Mouse (Mus musculus) effector memory CD4-positive, alpha-beta T cell, adult 7 months (primary cell): ENCODE measurements around the gene Cfd. TPM values are rescaled to one million over a fixed set of nuclear protein-coding genes. Genes with fewer than 3 reads are reported as not detected.

Source experiments
- polyA plus RNA-seq: library from polyadenylated mRNA; unstranded; fragments of 100-300 nt; shearing (Covaris generic); gene quantifications from one replicate; pipeline ENCODE4 v1.2.1, GENCODE M21; 2017

Gene Cfd
- polyA plus RNA-seq: not detected

DNA sequence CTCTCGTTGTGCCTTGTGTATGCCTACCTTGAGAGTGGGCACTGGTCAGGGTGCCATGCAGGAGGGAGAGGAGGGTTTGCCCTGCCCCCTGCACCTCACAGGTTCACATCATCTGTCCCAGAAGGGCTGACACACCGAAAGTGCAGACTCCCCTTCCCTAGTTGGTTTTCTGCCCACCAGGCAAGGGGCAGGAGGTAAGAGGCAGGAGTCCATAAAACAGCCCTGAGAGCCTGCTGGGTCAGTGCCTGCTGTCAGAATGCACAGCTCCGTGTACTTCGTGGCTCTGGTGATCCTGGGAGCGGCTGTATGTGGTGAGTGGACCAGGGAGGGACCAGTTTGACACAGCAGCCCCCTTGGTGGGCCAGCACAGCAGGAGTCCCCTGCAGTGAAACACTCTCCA, at the start of gene Cfd:
Cfd (plus strand) TSS at position 184 of the 400 bp plus-strand sequence.

DNA sequence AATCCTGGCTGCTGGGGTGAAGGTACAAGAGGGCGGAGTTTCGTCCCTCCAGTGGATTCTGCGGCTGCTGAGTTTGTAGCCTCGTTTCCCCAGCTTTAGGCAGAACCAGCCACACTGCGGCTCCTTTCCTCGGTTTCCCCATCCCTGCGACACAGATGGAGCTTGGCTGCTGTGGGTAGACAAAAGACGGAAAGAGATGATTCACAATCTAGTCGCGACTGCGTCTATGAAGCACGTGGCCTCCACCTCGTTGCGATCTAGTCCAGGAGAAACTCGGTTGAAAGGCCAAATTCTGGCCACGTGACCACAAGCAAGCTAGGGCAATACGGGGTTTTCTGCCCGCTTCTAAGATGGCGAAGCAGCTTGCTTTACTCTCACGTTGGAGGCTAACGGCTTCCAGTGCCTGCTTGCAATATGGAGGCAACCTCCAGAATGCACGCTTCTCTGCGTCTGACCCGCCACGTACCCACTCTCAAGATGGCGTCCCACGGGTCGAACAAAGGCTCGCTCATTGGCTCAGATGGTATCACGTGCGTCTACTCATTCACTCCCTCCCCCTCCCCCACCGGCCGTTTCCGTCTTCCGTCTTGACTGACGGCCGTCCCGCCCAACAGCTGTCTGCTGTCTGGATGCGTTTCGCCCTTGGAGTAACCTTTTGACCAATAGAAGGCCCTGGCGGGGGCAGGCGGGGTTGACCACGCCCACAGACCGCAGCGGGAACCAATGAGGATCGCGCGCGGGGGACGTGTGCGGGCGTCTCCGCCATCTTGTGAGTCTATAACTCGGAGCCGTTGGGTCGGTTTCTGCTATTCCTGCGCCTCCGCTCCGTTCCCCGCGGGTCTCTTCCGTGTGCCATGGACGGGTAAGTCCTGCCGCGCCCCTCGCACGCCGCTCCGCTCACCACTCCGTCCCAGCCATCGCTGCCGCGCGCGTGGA, 36.5 kb upstream of the Cfd start, which contains the start of gene Ptbp1:
Ptbp1 (plus strand) TSS at position 568 of the 936 bp plus-strand sequence.

DNA sequence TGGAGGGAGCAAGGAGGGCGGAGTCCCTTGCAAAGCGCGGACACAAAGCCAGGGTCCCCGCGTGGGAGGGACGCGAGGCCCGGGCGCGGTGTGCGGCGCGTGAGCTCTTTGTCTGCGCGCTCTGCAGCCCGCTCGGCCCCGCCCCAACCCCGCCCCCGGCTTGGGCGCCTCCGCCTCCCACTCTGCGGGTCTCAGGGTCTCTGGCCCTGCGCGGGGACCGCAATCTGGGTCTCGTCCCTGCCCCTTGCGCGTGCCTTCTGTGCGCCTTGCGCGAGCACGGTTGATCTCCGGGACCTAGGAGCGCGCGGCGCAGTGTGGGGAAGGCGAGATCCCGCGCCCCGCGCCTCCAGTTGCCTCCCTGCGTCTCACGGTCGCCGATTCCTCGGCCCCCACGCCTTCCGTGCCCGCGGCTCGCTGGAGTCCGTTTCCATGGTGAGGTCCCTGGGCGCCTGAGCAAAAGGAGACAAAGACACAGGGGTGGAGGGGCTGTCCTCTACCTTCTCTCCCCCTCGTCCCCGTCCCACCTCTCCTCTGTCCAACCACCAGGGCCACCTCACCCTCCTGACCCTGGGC, 16.3 kb upstream of the Cfd start, which contains the start of the genes Prtn3 and Plppr3:
Prtn3 (plus strand) TSS at position 187 of the 573 bp plus-strand sequence.
Plppr3 (minus strand) TSS at position 345 of the 573 bp plus-strand sequence.

DNA sequence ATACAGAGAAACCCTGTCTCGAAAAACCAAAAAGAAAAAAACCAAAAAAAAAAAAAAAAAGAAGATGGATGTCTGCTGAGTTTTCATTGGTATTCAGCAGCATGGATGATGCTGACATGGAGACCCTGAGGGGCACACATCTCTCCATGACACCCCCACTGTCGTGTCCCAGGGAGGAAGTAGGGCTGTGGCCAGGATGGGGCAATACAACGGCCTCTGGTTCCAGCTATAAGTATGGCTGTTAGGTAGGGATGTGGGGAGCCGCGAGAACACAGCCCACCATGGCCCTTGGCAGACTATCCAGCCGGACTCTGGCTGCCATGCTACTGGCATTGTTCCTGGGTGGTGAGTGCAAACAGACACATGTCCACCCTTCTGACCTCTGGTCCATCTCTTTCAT, 4.6 kb upstream of the Cfd start, which contains the start of gene Elane:
Elane (plus strand) TSS at position 194 of the 400 bp plus-strand sequence.

DNA sequence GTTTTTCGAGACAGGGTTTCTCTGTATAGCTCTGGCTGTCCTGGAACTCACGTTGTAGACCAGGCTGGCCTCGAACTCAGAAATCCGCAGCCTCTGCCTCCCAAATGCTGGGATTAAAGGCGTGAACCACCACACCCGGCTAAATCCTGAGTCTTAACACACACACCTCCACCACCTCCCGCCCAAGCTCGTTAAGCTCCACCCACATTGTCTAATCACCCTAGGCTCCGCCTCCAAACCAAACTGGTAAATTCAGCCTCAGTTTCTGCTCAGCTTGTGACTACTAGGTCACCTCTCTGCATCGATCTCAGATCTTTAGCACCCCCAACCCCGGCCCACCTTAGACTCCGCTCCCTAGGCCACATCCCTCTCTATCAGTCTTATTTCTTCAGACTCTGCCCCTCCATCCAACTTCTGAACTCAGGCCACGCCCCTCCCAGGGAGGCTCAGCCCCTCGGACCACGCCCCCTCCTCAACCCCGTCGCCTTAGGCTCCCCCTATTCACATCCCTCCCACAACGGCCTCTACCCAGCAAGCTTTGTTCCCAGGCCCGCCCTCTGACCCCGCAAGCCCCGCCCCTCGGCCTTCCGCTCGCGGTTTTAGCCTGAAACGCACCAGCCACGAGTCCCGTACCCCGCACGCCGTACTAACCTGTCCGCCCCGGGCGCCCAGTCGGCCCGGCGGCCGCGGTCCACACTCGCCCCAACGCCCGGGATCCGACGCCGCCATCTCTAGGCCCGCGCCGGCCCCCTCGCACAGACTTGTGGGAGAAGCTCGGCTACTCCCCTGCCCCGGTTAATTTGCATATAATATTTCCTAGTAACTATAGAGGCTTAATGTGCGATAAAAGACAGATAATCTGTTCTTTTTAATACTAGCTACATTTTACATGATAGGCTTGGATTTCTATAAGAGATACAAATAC, 17.8 kb downstream of the Cfd start, which contains the start of gene Med16:
Med16 (minus strand) TSS at position 757 of the 925 bp plus-strand sequence.

DNA sequence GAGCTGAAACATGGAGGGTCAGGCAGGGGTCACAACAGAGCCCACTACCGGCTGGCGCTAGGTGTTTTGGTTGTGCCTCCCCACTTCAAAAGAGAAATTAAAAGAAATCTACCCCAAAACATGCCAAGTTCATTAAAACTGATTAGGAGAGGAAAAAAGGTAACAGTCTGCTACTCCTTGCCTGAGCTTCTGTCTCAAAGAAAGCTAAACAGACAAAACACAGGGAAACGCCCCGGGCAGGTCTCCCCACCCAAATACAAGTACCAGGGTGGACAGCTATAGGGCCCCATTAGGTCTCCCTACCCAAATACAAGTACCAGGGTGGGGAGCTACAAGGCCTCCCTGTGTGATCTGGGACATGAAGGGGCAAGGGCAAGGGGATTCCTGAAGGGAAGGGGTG, 19.9 kb downstream of the Cfd start, which contains the start of gene Gm26602:
Gm26602 (plus strand) TSS at position 301 of the 400 bp plus-strand sequence.

DNA sequence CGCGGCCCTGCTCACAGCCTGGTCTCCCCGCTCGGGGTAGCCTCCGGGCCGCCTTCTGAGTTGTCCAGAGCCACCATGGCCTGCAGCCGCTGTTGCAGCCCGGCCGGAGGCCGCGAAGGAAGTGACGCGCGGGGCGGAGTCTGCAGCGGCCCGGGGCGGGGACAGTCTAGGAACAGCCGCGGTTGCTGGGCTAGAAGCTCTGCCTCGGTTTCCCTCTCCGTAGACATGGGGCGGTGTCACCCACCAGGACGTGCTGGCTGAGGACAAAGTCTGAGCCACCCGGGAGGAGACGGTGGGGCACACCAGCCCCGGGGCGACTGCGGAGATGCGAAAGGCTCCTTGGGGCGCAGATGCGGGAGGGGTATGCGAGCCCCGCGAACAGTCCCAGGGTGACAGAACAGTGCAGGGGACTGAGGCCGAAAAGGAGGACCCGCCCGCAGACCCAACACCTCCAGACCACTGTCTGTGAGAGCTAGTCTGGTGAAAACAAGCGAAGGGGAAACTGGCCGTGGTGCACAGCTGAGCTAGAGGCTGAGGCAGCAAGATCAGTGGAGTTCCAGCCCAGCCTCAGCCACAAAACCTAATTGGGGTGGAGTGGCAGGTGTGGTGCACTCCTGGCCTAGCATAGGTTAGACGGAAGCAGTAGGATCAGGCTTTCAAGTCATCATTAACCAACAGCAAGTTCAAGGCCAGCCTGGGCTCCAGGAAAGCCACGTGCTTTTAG, 26.3 kb downstream of the Cfd start, which contains the start of gene Kiss1r:
Kiss1r (plus strand) TSS at position 164 of the 724 bp plus-strand sequence.

GRCm38 (mm10) chr10:79920958-79921535, 30.4 kb downstream of the Cfd start, which contains the start of gene R3hdm4:
TSS of gene R3hdm4 (minus strand) at chr10:79921208.

DNA sequence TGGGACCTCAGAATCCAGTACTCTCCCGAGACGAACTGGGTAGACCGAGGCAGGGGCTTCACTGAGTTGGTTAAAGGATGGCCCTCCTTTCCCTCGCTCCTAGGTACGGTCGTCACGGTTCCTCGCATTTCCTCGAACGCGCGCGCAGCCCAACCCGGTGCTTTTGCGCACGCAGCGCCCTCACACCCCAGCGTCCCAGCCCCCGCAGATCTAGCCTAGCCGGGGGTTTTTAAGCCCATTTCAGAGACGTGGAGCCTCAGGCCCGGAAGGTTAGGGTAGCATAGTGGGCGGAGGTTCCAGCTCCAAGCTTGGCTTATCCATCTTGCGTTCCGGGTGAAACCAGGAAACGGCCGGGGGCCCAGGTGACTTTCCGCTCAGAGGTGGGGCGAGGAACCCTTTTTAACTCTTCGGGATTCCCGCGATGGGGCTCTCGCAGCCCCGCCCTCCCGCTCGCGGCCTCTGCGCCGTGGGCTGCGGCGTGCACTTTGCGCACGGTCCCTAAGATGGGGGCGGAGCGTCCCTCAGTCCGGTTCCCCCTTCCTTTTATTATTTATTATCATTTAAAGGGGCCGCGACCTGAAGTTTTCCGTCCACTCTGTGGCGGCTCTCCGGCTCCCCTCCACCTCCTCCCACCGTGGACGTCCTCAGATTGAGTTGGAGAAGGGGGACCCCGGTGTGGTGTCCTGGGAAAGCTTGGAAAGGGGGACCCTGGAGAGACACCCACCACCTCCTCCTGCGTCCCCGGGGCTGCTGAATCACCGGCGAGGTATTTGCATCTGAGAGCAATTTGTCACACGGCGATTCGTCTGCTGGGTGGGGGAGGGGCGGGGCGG, 36.1 kb downstream of the Cfd start, which contains the start of gene Arid3a:
Arid3a (plus strand) TSS at position 553 of the 833 bp plus-strand sequence.

Other genes starting within 250 kb of the Cfd start
- not detected for gene Odf3l2, start 245.1 kb upstream of the Cfd start, polyA plus RNA-seq
- 0.54 TPM for gene Madcam1, start 226.3 kb upstream of the Cfd start, polyA plus RNA-seq
- gene Tpgs1, start 221.5 kb upstream of the Cfd start, polyA plus RNA-seq: 26.2 TPM
- gene Cdc34, start 208.7 kb upstream of the Cfd start, polyA plus RNA-seq: 78.4 TPM
- gene Gzmm, start 201.8 kb upstream of the Cfd start, polyA plus RNA-seq: 8.2 TPM
- 207 TPM for gene Bsg, start 186.4 kb upstream of the Cfd start, polyA plus RNA-seq
- gene Hcn2, start 174.2 kb upstream of the Cfd start, polyA plus RNA-seq: not detected
- gene Polrmt, start 144.3 kb upstream of the Cfd start, polyA plus RNA-seq: 31.9 TPM
- gene Fgf22, start 135.8 kb upstream of the Cfd start, polyA plus RNA-seq: not detected
- 41.8 TPM for gene Rnf126, start 123.9 kb upstream of the Cfd start, polyA plus RNA-seq
- not detected for gene Fstl3, start 113.6 kb upstream of the Cfd start, polyA plus RNA-seq
- gene Prss57, start 99.9 kb upstream of the Cfd start, polyA plus RNA-seq: 0.17 TPM
- 4.5 TPM for gene Palm, start 97.3 kb upstream of the Cfd start, polyA plus RNA-seq
- gene Misp, start 69.9 kb upstream of the Cfd start, polyA plus RNA-seq: 0.44 TPM
- 478 TPM for gene Ptbp1, start 36.4 kb upstream of the Cfd start, polyA plus RNA-seq
- not detected for gene Prtn3, start 16.4 kb upstream of the Cfd start, polyA plus RNA-seq
- gene Plppr3, start 16.2 kb upstream of the Cfd start, polyA plus RNA-seq: 6.8 TPM
- not detected for gene Elane, start 4.6 kb upstream of the Cfd start, polyA plus RNA-seq
- gene Med16, start 18.1 kb downstream of the Cfd start, polyA plus RNA-seq: 27.3 TPM
- 19.6 TPM for gene Gm26602, start 20.0 kb downstream of the Cfd start, polyA plus RNA-seq
- 0.26 TPM for gene Kiss1r, start 26.1 kb downstream of the Cfd start, polyA plus RNA-seq
- gene R3hdm4, start 30.4 kb downstream of the Cfd start, polyA plus RNA-seq: 117 TPM
- gene Arid3a, start 36.2 kb downstream of the Cfd start, polyA plus RNA-seq: 9.7 TPM
- gene Wdr18, start 69.3 kb downstream of the Cfd start, polyA plus RNA-seq: 74.2 TPM
- 0.49 TPM for gene Grin3b, start 79.9 kb downstream of the Cfd start, polyA plus RNA-seq
- gene Tmem259, start 93.5 kb downstream of the Cfd start, polyA plus RNA-seq: 26.7 TPM
- gene Cnn2, start 97.7 kb downstream of the Cfd start, polyA plus RNA-seq: 580 TPM
- gene Abca7, start 105.6 kb downstream of the Cfd start, polyA plus RNA-seq: 42.6 TPM
- gene Arhgap45, start 125.8 kb downstream of the Cfd start, polyA plus RNA-seq: 732 TPM
- gene Polr2e, start 148.9 kb downstream of the Cfd start, polyA plus RNA-seq: 104 TPM
- 296 TPM for gene Gpx4, start 156.3 kb downstream of the Cfd start, polyA plus RNA-seq
- 60.3 TPM for gene Sbno2, start 214.7 kb downstream of the Cfd start, polyA plus RNA-seq
- 31.4 TPM for gene Stk11, start 224.9 kb downstream of the Cfd start, polyA plus RNA-seq
- 367 TPM for gene Atp5d, start 247.8 kb downstream of the Cfd start, polyA plus RNA-seq
- gene Cbarp, start 250.0 kb downstream of the Cfd start, polyA plus RNA-seq: 5.3 TPM